Mouse (Mus musculus): ENCODE measurements around the gene Susd2.

DNA sequence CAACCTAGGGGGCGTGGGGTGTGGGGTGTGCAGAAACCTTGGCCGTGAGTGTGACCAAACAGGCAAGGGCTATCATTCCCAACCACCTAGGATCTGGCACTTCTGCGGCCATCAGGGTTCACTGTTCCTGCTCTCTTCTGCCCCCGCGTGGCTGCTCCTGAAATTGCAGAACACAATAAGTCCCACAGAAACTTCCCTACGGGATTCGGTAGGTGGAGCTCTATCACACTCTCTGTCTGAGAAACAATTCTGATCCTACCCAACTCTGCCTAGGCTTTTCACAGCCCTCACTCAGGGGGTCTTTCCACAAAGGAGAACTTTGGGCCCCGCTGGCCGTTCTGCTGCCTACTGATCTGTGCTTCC lies 8.1 kb downstream of the Susd2 start:
- TF ChIP-seq POLR2A (IDR thresholded peaks at IDR 0.05; ENCODE audit: borderline replicate concordance, insufficient read depth, low read length), result no peak
- TF ChIP-seq CTCF (IDR thresholded peaks at IDR 0.05; ENCODE audit: borderline replicate concordance, insufficient read depth, low read depth, low read length), result peak; percentile 99
